Mouse (Mus musculus): ENCODE results near the gene Tdrd3.

- TF ChIP-seq CTCF (IDR thresholded peaks at IDR 0.05; ENCODE audit: control insufficient read depth, insufficient read depth, insufficient read length) (no peak), USF1 (IDR thresholded peaks at IDR 0.05; ENCODE audit: low read depth) (no peak)
Observed at GRCm38 (mm10) chr14:87396643-87397042, 19.8 kb upstream of the Tdrd3 start.

Data from C2C12 (cell line).